Mouse (Mus musculus) heart, embryonic 15.5 days (tissue): ENCODE data around the gene Phlda1. TPM values are rescaled to one million over a fixed set of nuclear protein-coding genes. Genes with fewer than 3 reads are reported as not detected.
"Not testable (repeated sequence)": the region's sequence is repeated elsewhere in the genome, so short reads cannot be mapped to it uniquely, and the experiment has no call there.

ENCODE experiments used
- ATAC-seq: fragments of 200-750 bp; cut with Nextera tagmentation; replicated peaks from 2 replicates; pipeline ENCODE4 v1.8.0; 2017; ENCODE audit warnings: low read depth, moderate TSS enrichment; ENCODE audit not compliant: insufficient number of reproducible peaks, insufficient read depth, low FRiP score
- H3K27ac ChIP-seq: fragments of 300-500 bp; sonication (generic); 2 replicates; pipeline ENCODE4 v1.5.1; 2015; ENCODE audit warnings: mild to moderate bottlenecking, inconsistent platforms
- H3K27me3 ChIP-seq: fragments of 300-500 bp; sonication (generic); 2 replicates; pipeline ENCODE4 v1.6.1; 2015; ENCODE audit warnings: inconsistent platforms
- H3K36me3 ChIP-seq: fragments of 300-500 bp; sonication (generic); 2 replicates; pipeline ENCODE4 v1.6.1; 2015; ENCODE audit warnings: mild to moderate bottlenecking, inconsistent platforms
- H3K4me1 ChIP-seq: fragments of 300-500 bp; sonication (generic); replicated peaks from 2 replicates; pipeline ENCODE4 v1.6.1; 2015; ENCODE audit warnings: inconsistent platforms
- H3K4me2 ChIP-seq: fragments of 300-500 bp; sonication (generic); 2 replicates; pipeline ENCODE4 v1.6.1; 2015; ENCODE audit warnings: inconsistent platforms, mild to moderate bottlenecking, moderate library complexity
- H3K4me3 ChIP-seq: fragments of 300-500 bp; sonication (generic); 2 replicates; pipeline ENCODE4 v1.5.1; 2015; ENCODE audit warnings: mild to moderate bottlenecking, inconsistent platforms
- H3K9ac ChIP-seq: fragments of 300-500 bp; sonication (generic); 2 replicates; pipeline ENCODE4 v1.6.1; 2015; ENCODE audit warnings: mild to moderate bottlenecking, inconsistent platforms
- H3K9me3 ChIP-seq: fragments of 300-500 bp; sonication (generic); replicated peaks from 2 replicates; pipeline ENCODE4 v1.6.1; 2016; ENCODE audit warnings: inconsistent platforms
- WGBS: fragments of 180-500 bp; shearing (Covaris S2); methylation state at CpG from one replicate; pipeline ENCODE4 v1.1.7; 2015; ENCODE audit warnings: mixed read lengths; 5-methylcytosine and 5-hydroxymethylcytosine counted together
- polyA plus RNA-seq: library from polyadenylated mRNA; unstranded; fragments of >200 nt; fragmentation: Nextera tagmentation; extraction: Ambion mirVana; gene quantifications from 2 replicates; pipeline ENCODE4 v1.2.1, GENCODE M21; 2015

Gene Phlda1
- polyA plus RNA-seq, 1 experiment from 2014 or later, result 28.7 TPM

- Histone ChIP-seq H3K9ac (no peak overlapping the region; the same call in 1 of the 2 replicates), H3K36me3 (peaks cover 3% of the 10 kb centered on the region; the same call in 1 of the 2 replicates), H3K9me3 (no peaks in the 10 kb centered on the region), H3K27me3 (no peaks in the 10 kb centered on the region), H3K4me3 (no peak overlapping the region), H3K4me2 (no peak overlapping the region), H3K27ac (no peak overlapping the region), H3K4me1 (peaks cover 17% of the 10 kb centered on the region)
- ATAC-seq, result no peak
- WGBS, result 47% methylated on average over 4 of the region's 4 CpGs
These were observed 29.8 kb upstream of the Phlda1 start for GRCm38 (mm10) chr10:111476301-111476700.

GRCm38 (mm10) chr10:111476989-111477510 lies 29.0 kb upstream of the Phlda1 start:
- 78% methylated on average over 6 of the region's 6 CpGs for WGBS
- Histone ChIP-seq H3K9me3 (no peaks in the 10 kb centered on the region), H3K27me3 (no peaks in the 10 kb centered on the region), H3K4me2 (no peak overlapping the region), H3K9ac (no peak overlapping the region), H3K4me1 (peaks cover 19% of the 10 kb centered on the region), H3K36me3 (peaks cover 10% of the 10 kb centered on the region), H3K27ac (no peak overlapping the region), H3K4me3 (no peak overlapping the region)
- ATAC-seq, result no peak

- Histone ChIP-seq H3K27me3 (no peaks in the 10 kb centered on the region), H3K9ac (no peak overlapping the region), H3K27ac (no peak overlapping the region), H3K4me1 (peaks cover 13% of the 10 kb centered on the region), H3K4me2 (no peak overlapping the region), H3K4me3 (no peak overlapping the region), H3K9me3 (no peaks in the 10 kb centered on the region), H3K36me3 (peaks cover 20% of the 10 kb centered on the region)
- 77% methylated on average over 5 of the region's 5 CpGs for WGBS
- ATAC-seq, result no peak
These were observed 26.5 kb upstream of the Phlda1 start for GRCm38 (mm10) chr10:111479599-111479998.

GRCm38 (mm10) chr10:111482654-111483053 lies 23.4 kb upstream of the Phlda1 start:
- Histone ChIP-seq H3K27me3 (no peaks in the 10 kb centered on the region), H3K36me3 (peaks cover 44% of the 10 kb centered on the region), H3K9ac (no peak overlapping the region), H3K9me3 (no peaks in the 10 kb centered on the region), H3K4me2 (no peak overlapping the region), H3K27ac (no peak overlapping the region), H3K4me1 (0 out of 2 replicates have a peak, but pooled peaks cover 9% of the 10 kb centered on the region), H3K4me3 (no peak overlapping the region)
- WGBS, result 82% methylated on average over 2 of the region's 2 CpGs
- no peak for ATAC-seq

GRCm38 (mm10) chr10:111484079-111484478 lies 22.0 kb upstream of the Phlda1 start:
- peaks cover 56% of the 10 kb centered on the region for H3K36me3 ChIP-seq
- 61% methylated on average over 5 of the region's 5 CpGs for WGBS
- ATAC-seq, result no peak
- no peak overlapping the region for H3K4me3 ChIP-seq
- H3K4me1 ChIP-seq, result 0 out of 2 replicates have a peak, but pooled peaks cover 9% of the 10 kb centered on the region
- H3K9ac ChIP-seq, result no peak overlapping the region
- H3K4me2 ChIP-seq, result no peak overlapping the region
- H3K27me3 ChIP-seq, result no peaks in the 10 kb centered on the region
- no peaks in the 10 kb centered on the region for H3K9me3 ChIP-seq
- no peak overlapping the region for H3K27ac ChIP-seq

GRCm38 (mm10) chr10:111488793-111489192 lies 17.3 kb upstream of the Phlda1 start:
- Histone ChIP-seq H3K36me3 (peaks cover 67% of the 10 kb centered on the region), H3K4me1 (0 out of 2 replicates have a peak, but pooled peaks cover 6% of the 10 kb centered on the region), H3K9me3 (no peaks in the 10 kb centered on the region), H3K9ac (no peak overlapping the region), H3K27ac (no peak overlapping the region), H3K4me3 (no peak overlapping the region), H3K4me2 (no peak overlapping the region), H3K27me3 (no peaks in the 10 kb centered on the region)
- WGBS, result 80% methylated on average over 2 of the region's 2 CpGs
- ATAC-seq, result no peak

- WGBS, result 82% methylated on average over 4 of the region's 4 CpGs
- not testable (repeated sequence) for H3K4me3 ChIP-seq, H3K9ac ChIP-seq, H3K9me3 ChIP-seq, H3K4me1 ChIP-seq, H3K4me2 ChIP-seq, H3K27me3 ChIP-seq, ATAC-seq, H3K27ac ChIP-seq
- H3K36me3 ChIP-seq, result peaks cover 71% of the 10 kb centered on the region
These were observed 16.0 kb upstream of the Phlda1 start for GRCm38 (mm10) chr10:111490079-111490478.

GRCm38 (mm10) chr10:111495888-111496287 lies 10.2 kb upstream of the Phlda1 start:
- H3K9ac ChIP-seq, result no peak overlapping the region
- H3K27me3 ChIP-seq, result no peaks in the 10 kb centered on the region
- H3K9me3 ChIP-seq, result no peaks in the 10 kb centered on the region
- no peak overlapping the region for H3K4me3 ChIP-seq
- 84% methylated on average over 7 of the region's 7 CpGs for WGBS
- no peak overlapping the region for H3K4me2 ChIP-seq
- no peaks in the 10 kb centered on the region for H3K4me1 ChIP-seq
- peaks cover 51% of the 10 kb centered on the region for H3K36me3 ChIP-seq
- ATAC-seq, result no peak
- H3K27ac ChIP-seq, result no peak overlapping the region

- Histone ChIP-seq H3K4me2 (no peak overlapping the region), H3K9me3 (no peaks in the 10 kb centered on the region), H3K9ac (no peak overlapping the region), H3K27me3 (no peaks in the 10 kb centered on the region), H3K4me1 (peaks cover 16% of the 10 kb centered on the region), H3K27ac (no peak overlapping the region), H3K36me3 (peaks cover 21% of the 10 kb centered on the region), H3K4me3 (no peak overlapping the region)
- 73% methylated on average over 6 of the region's 6 CpGs for WGBS
- ATAC-seq, result no peak
These were observed 6.2 kb upstream of the Phlda1 start for GRCm38 (mm10) chr10:111499892-111500291.

- Histone ChIP-seq H3K27me3 (no peaks in the 10 kb centered on the region), H3K4me2 (no peak overlapping the region), H3K9ac (no peak overlapping the region), H3K9me3 (no peaks in the 10 kb centered on the region), H3K4me3 (no peak overlapping the region), H3K36me3 (peaks cover 5% of the 10 kb centered on the region), H3K4me1 (peaks cover 27% of the 10 kb centered on the region), H3K27ac (0 out of 2 replicates have a peak overlapping the region, but pooled peaks have one; percentile 12)
- WGBS, result 0% methylated on average over 3 of the region's 3 CpGs
- ATAC-seq, result no peak
These were observed 3.0 kb upstream of the Phlda1 start for GRCm38 (mm10) chr10:111503071-111503470.

GRCm38 (mm10) chr10:111503716-111504115 lies 2.4 kb upstream of the Phlda1 start:
- ATAC-seq, result no peak
- 16% methylated on average over 10 of the region's 10 CpGs for WGBS
- no peak overlapping the region for H3K9ac ChIP-seq
- no peaks in the 10 kb centered on the region for H3K36me3 ChIP-seq
- peak overlapping the region; percentile 27; the same call in 1 of the 2 replicates for H3K4me2 ChIP-seq
- H3K27me3 ChIP-seq, result no peaks in the 10 kb centered on the region
- H3K9me3 ChIP-seq, result no peaks in the 10 kb centered on the region
- H3K4me3 ChIP-seq, result no peak overlapping the region
- H3K4me1 ChIP-seq, result peaks cover 28% of the 10 kb centered on the region
- H3K27ac ChIP-seq, result peak overlapping the region; percentile 12; the same call in 1 of the 2 replicates

GRCm38 (mm10) chr10:111504606-111505005 lies 1.5 kb upstream of the Phlda1 start:
- Histone ChIP-seq H3K4me1 (peaks cover 36% of the 10 kb centered on the region), H3K9me3 (no peaks in the 10 kb centered on the region), H3K4me2 (no peak overlapping the region), H3K27me3 (no peaks in the 10 kb centered on the region), H3K27ac (no peak overlapping the region), H3K36me3 (no peaks in the 10 kb centered on the region), H3K4me3 (no peak overlapping the region), H3K9ac (no peak overlapping the region)
- ATAC-seq, result no peak
- WGBS, result 47% methylated on average over 1 of the region's 1 CpGs
